Mouse (Mus musculus): Measurements from ENCODE around the gene Rarres2.
A peak's percentile ranks its signal among the peaks of the same experiment; 100 is the strongest.

DNA sequence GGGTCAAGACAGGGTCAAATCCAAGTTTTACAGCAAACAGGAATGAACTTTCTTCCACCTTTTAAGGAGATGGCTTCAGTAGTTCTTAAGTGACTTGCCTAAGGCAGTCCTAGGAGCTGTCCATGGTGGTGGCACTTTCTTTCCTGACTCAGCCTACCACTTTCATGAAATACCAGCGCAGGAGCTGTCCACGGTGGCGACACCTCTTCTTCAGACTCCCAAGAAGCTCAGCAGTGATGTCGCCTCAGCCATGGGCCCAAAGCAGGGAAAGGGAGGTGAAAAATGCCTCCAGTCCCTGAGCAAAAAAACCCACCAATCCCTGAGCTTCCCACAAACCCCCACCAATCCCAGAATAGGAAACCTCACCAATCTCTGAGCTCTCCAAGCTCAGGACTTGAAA, 19.7 kb downstream of the Rarres2 start:
- no peak for TF ChIP-seq ZNF384 (IDR thresholded peaks at IDR 0.05; ENCODE audit: low read depth, low read length)
- peak; percentile 75 for TF ChIP-seq MAFK (IDR thresholded peaks at IDR 0.05; ENCODE audit: insufficient read depth, low read depth, low read length)

Measured in ES-E14 (cell line).